Mouse (Mus musculus) lung, postnatal 0 days (tissue): Measurements from ENCODE around the gene Lama4. TPM values are rescaled to one million over a fixed set of nuclear protein-coding genes. Genes with fewer than 3 reads are reported as not detected.

Source experiments
- ATAC-seq: fragments of 200-750 bp; cut with Nextera tagmentation; 2 replicates; pipeline ENCODE4 v1.8.0; 2017; ENCODE audit warnings: moderate library complexity
- DNase-seq: peaks from one replicate; pipeline ENCODE4 v3.0.0-alpha.2; 2016; ENCODE audit warnings: low spot score
- H3K27ac ChIP-seq: fragments of 300-500 bp; sonication (generic); 2 replicates; pipeline ENCODE4 v1.5.1; 2014; ENCODE audit warnings: antibody characterized with exemption, mild to moderate bottlenecking, low read length, mixed read lengths
- H3K27me3 ChIP-seq: fragments of 300-500 bp; sonication (generic); replicated peaks from 2 replicates; pipeline ENCODE4 v1.6.1; 2014; ENCODE audit warnings: low read length, mixed read lengths; ENCODE audit not compliant: insufficient read depth
- H3K36me3 ChIP-seq: fragments of 300-500 bp; sonication (generic); 2 replicates; pipeline ENCODE4 v1.6.1; 2014; ENCODE audit warnings: low read length, mixed read lengths; ENCODE audit not compliant: insufficient read depth
- H3K4me1 ChIP-seq: fragments of 300-500 bp; sonication (generic); 2 replicates; pipeline ENCODE4 v1.6.1; 2014; ENCODE audit warnings: antibody characterized with exemption, low read depth, low read length, mixed read lengths; ENCODE audit not compliant: insufficient read depth
- H3K4me2 ChIP-seq: fragments of 300-500 bp; sonication (generic); replicated peaks from 2 replicates; pipeline ENCODE4 v1.6.1; 2014; ENCODE audit warnings: low read depth, mild to moderate bottlenecking, low read length, moderate library complexity, mixed read lengths
- H3K4me3 ChIP-seq: fragments of 300-500 bp; sonication (generic); 2 replicates; pipeline ENCODE4 v1.5.1; 2014; ENCODE audit warnings: low read depth, low read length
- H3K9ac ChIP-seq: fragments of 300-500 bp; sonication (generic); replicated peaks from 2 replicates; pipeline ENCODE4 v1.6.1; 2014; ENCODE audit warnings: low read depth, mild to moderate bottlenecking
- H3K9me3 ChIP-seq: fragments of 300-500 bp; sonication (generic); 2 replicates; pipeline ENCODE4 v1.6.1; 2016; ENCODE audit warnings: low read length, mixed read lengths
- CTCF ChIP-seq: IDR thresholded peaks from 2 replicates; pipeline ENCODE4 v1.5.1; 2016; ENCODE audit warnings: antibody characterized with exemption, mild to moderate bottlenecking
- EP300 ChIP-seq: IDR thresholded peaks from 2 replicates; pipeline ENCODE4 v1.6.1; 2016; ENCODE audit warnings: antibody characterized with exemption, mild to moderate bottlenecking, control low read depth
- WGBS: fragments of 180-500 bp; shearing (Covaris S2); extraction: QIAGEN DNeasy Blood & Tissue Kit; methylation state at CpG from one replicate; pipeline ENCODE4 v1.1.7; 2014; 5-methylcytosine and 5-hydroxymethylcytosine counted together
- polyA plus RNA-seq: library from polyadenylated mRNA; unstranded; fragments of >200 nt; fragmentation: Nextera tagmentation; extraction: Ambion mirVana; gene quantifications from 2 replicates; pipeline ENCODE4 v1.2.1, GENCODE M21; 2015

Gene Lama4
- polyA plus RNA-seq, 1 experiment from 2014 or later = 73.6 TPM

DNA sequence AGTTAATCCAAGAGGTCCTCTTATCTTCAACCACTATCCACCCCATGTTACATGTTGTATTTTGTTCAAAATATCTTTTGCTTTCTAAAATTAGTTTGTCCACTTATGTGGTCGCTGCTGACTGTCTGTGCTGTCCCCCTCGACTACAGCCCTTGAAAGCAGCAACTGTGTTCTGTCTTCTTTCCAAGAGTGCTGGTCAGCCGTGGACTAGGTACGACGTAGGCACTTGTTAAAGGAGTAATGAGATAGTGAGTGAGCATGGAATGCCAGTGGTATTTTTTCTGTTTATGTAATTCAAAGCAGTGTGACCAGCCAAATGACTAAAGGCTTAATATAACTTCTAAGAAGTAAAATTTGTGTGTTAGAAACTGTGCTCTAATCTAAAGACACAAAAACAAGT, 90.7 kb downstream of the Lama4 start:
- no peak overlapping the region for H3K27ac ChIP-seq
- ATAC-seq (no peak), DNase-seq (no peak)
- no peak for TF ChIP-seq CTCF
- TF ChIP-seq EP300 = no peak
- no peaks in the 10 kb centered on the region for H3K9me3 ChIP-seq
- no peaks in the 10 kb centered on the region for H3K27me3 ChIP-seq
- peaks cover 25% of the 10 kb centered on the region for H3K36me3 ChIP-seq
- H3K4me2 ChIP-seq = no peak overlapping the region
- no peak overlapping the region for H3K4me3 ChIP-seq
- H3K4me1 ChIP-seq = no peaks in the 10 kb centered on the region
- no peak overlapping the region for H3K9ac ChIP-seq
- 67% methylated on average over 5 of the region's 5 CpGs for WGBS

DNA sequence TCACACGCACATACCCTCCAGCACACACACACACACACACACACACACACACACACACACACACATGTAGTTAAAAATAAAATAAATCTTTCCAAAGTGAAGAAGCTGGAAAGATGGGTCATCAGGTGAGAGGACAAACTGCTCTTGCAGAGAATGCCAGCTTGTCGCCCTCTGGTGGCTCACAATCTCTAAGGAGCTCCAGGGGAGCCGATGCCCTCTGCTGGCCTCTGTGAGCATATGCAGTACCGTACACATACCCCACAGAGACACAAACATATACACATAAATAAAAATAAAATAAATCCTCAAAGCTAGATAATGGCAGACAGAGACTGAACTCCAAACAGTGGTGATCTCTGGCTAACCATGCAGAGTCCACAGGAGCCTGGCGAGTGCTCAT, 99.4 kb downstream of the Lama4 start:
- no peak overlapping the region for H3K27ac ChIP-seq
- ATAC-seq = no peak
- no peaks in the 10 kb centered on the region for H3K4me1 ChIP-seq
- no peak overlapping the region for H3K9ac ChIP-seq
- H3K4me2 ChIP-seq = no peak overlapping the region
- 91% methylated on average over 5 of the region's 5 CpGs for WGBS
- peak; percentile 70 for TF ChIP-seq CTCF
- no peak for TF ChIP-seq EP300
- DNase-seq = peak; percentile 21
- H3K9me3 ChIP-seq = no peaks in the 10 kb centered on the region
- no peaks in the 10 kb centered on the region for H3K27me3 ChIP-seq
- no peaks in the 10 kb centered on the region for H3K36me3 ChIP-seq
- H3K4me3 ChIP-seq = no peak overlapping the region

DNA sequence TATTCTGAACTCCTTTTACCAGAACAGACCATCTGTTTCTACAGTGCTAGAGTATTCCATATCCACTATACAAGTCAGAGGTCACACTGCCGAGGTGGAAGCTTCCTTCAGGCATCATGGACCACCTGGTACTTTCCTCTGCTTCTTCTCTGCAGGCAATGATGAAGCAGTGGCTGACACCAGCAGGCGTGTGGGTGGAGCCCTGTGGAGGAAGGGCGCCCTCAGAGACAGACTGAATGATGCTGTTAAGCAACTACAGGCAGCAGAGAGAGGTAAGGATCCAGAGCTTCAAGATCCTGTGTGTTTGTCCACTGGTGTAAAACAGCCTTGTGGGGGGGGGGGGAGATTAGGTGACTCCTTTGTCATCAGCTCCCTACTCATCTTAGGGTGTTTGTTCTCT, 100.1 kb downstream of the Lama4 start:
- H3K9ac ChIP-seq = no peak overlapping the region
- WGBS = 70% methylated on average over 3 of the region's 3 CpGs
- H3K4me3 ChIP-seq = no peak overlapping the region
- no peaks in the 10 kb centered on the region for H3K27me3 ChIP-seq
- H3K4me1 ChIP-seq = no peaks in the 10 kb centered on the region
- no peak for TF ChIP-seq EP300
- no peak for TF ChIP-seq CTCF
- H3K27ac ChIP-seq = no peak overlapping the region
- no peak for ATAC-seq
- H3K36me3 ChIP-seq = no peaks in the 10 kb centered on the region
- no peak overlapping the region for H3K4me2 ChIP-seq
- H3K9me3 ChIP-seq = no peaks in the 10 kb centered on the region
- no peak for DNase-seq

DNA sequence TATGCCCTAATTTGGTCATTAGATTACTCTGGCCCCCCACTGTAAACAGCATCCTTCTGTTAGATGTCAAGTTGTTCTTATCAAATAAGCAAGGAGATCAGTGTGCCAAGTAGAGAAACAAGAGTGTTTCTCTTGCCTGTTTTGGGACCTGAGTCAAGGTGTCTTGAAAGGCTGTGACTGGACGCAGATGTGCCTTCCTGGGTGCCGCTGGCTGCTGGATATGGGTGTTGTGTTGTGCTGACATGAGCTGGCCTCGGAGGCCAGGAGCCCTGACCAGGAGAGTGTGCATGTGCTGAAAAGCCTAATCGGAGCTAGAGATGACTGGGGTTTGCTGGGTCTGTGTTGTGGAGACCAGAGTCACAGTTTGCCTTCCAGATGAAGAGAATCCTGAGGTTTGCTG, 100.7 kb downstream of the Lama4 start:
- Histone ChIP-seq H3K36me3 (no peaks in the 10 kb centered on the region), H3K27me3 (no peaks in the 10 kb centered on the region), H3K4me1 (no peaks in the 10 kb centered on the region), H3K4me2 (no peak overlapping the region), H3K9ac (no peak overlapping the region), H3K27ac (no peak overlapping the region), H3K9me3 (no peaks in the 10 kb centered on the region), H3K4me3 (no peak overlapping the region)
- 74% methylated on average over 4 of the region's 4 CpGs for WGBS
- TF ChIP-seq CTCF = no peak
- DNase-seq (no peak), ATAC-seq (no peak)

DNA sequence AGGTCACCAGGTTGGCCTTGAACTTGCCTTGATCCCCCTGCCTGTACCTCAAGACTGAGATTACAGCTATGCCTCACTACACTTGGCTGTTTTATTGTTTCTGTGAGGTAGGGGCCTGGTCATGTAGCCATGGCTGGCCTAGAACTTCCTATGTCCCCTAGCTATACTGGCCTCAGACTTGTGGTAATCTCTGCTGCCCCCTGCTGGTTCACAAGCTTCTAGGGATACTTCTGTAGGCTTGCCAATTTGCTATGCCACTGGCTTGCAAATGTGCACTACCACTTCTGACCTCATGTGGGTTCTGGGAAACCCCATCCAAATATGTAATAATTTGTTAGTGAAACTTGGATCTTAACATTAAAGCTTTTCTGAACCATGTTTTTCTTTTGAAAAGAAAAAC, 101.6 kb downstream of the Lama4 start:
- ATAC-seq (peak; percentile 70), DNase-seq (peak; percentile 88)
- H3K4me1 ChIP-seq = no peaks in the 10 kb centered on the region
- H3K9ac ChIP-seq = no peak overlapping the region
- H3K27ac ChIP-seq = no peak overlapping the region
- no peaks in the 10 kb centered on the region for H3K36me3 ChIP-seq
- no peak overlapping the region for H3K4me3 ChIP-seq
- H3K9me3 ChIP-seq = no peaks in the 10 kb centered on the region
- no peak overlapping the region for H3K4me2 ChIP-seq
- no peaks in the 10 kb centered on the region for H3K27me3 ChIP-seq
- peak; percentile 85 for TF ChIP-seq CTCF
- no peak for TF ChIP-seq EP300

DNA sequence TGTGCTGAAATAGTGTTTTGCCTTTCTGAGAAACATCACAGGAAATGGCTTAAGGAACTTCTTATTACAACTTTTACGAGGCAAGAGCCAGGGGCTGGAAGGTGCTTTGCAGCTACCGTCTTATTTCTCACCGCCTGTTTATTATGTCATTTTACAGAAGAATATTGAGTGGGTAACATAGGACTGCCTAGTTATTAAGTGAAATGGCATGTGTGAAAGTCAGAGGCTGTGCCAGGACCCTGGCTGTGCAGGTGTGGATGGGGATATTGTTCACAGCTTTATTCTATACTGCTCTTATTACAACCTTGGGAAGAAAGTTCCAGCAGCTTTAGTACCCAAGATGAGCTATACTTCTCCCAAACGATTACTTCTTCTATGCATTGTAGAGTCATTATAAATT, 106.7 kb downstream of the Lama4 start:
- H3K27me3 ChIP-seq = no peaks in the 10 kb centered on the region
- H3K4me3 ChIP-seq = no peak overlapping the region
- H3K9ac ChIP-seq = no peak overlapping the region
- peaks cover 16% of the 10 kb centered on the region for H3K36me3 ChIP-seq
- DNase-seq = no peak
- no peaks in the 10 kb centered on the region for H3K9me3 ChIP-seq
- H3K4me2 ChIP-seq = no peak overlapping the region
- H3K4me1 ChIP-seq = no peaks in the 10 kb centered on the region
- 83% methylated on average over 4 of the region's 4 CpGs for WGBS
- no peak for ATAC-seq
- TF ChIP-seq EP300 (no peak), CTCF (no peak)
- H3K27ac ChIP-seq = no peak overlapping the region

DNA sequence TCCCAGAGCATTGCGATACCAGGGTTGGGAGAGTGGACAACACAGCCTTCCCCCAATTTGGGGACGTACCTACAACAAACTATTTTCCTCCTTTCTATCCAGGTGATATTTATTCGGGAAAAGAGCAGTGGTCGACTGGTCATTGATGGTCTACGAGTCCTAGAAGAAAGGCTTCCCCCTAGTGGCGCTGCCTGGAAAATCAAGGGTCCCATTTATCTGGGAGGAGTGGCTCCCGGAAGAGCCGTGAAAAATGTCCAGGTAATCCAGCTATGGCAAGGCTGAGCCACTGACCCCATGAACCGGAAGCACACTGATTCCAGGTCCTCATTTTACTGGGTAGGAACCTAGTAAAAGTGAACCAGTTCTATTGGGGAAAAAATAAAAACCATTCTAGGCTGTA, 131.7 kb downstream of the Lama4 start:
- H3K4me3 ChIP-seq = no peak overlapping the region
- WGBS = 80% methylated on average over 9 of the region's 9 CpGs
- no peak overlapping the region for H3K27ac ChIP-seq
- ATAC-seq = no peak
- H3K36me3 ChIP-seq = peaks cover 12% of the 10 kb centered on the region; the same call in 1 of the 2 replicates
- H3K4me1 ChIP-seq = no peaks in the 10 kb centered on the region
- no peaks in the 10 kb centered on the region for H3K27me3 ChIP-seq
- no peaks in the 10 kb centered on the region for H3K9me3 ChIP-seq
- no peak overlapping the region for H3K4me2 ChIP-seq
- H3K9ac ChIP-seq = no peak overlapping the region
- no peak for DNase-seq
- TF ChIP-seq EP300 = no peak
- peak; percentile 53 for TF ChIP-seq CTCF
